ENCODE assay signal across 17 mouse cellular contexts in genomic region chr15:93974727-93975126, GRCm38 (mm10).
DNase-seq lines count a peak whose midpoint lies in the region; ATAC-seq and TF ChIP-seq lines count a peak whose summit lies in the region.
"Had no signal": no experiment of that assay in that cellular context is flagged by ENCODE, and none has a peak within 500 bp of the region (broad histone marks: within the 10 kb centered on the region; RNA-seq: fewer than 3 reads in every experiment).

No protein-coding gene starts in this region.

- H3K4me1 ChIP-seq in intestine, embryonic 15.5 days (replicated peaks), result no peaks in the 10 kb centered on the region
- no peaks in the 10 kb centered on the region for H3K4me1 ChIP-seq in intestine, postnatal 0 days (replicated peaks; ENCODE audit: control insufficient read depth, insufficient read depth, low read length)
- peaks cover 3% of the 10 kb centered on the region; the same call in 1 of the 2 replicates for H3K4me1 ChIP-seq in kidney, embryonic 15.5 days
- no peaks in the 10 kb centered on the region for H3K4me1 ChIP-seq in forebrain, embryonic 16.5 days (replicated peaks; ENCODE audit: control insufficient read depth, insufficient read depth, low read length)
- H3K4me1 ChIP-seq: liver, embryonic 13.5 days had no signal

- DNase-seq in large intestine, adult 2 months (ENCODE audit: low read depth, low spot score), result peak; percentile 13
- DNase-seq in cerebellum, adult 9-11 months, result no peak
- DNase-seq in lung, adult 18-20 months, result no peak
- DNase-seq: adrenal gland, adult 8-10 months; cerebellum, postnatal 14 days; forebrain, postnatal 0 days; heart, postnatal 10 days; liver, embryonic 13.5 days; retina, postnatal 1 day; right cerebral cortex, postnatal 4 days had no signal

- WGBS in intestine, embryonic 15.5 days, result 36% methylated on average over 7 of the region's 7 CpGs
- 23% methylated on average over 7 of the region's 7 CpGs for WGBS in intestine, postnatal 0 days
- 35% methylated on average over 7 of the region's 7 CpGs for WGBS in kidney, embryonic 15.5 days
- WGBS in large intestine, adult 2 months, result 29% methylated on average over 7 of the region's 7 CpGs
- 88% methylated on average over 7 of the region's 7 CpGs for whole genome bisulfite sequencing in forebrain, embryonic 16.5 days

- no peak overlapping the region for H3K4me3 ChIP-seq in intestine, embryonic 15.5 days (replicated peaks)
- no peak overlapping the region for H3K4me3 ChIP-seq in intestine, postnatal 0 days (ENCODE audit: low read depth, low read length)
- no peak overlapping the region for H3K4me3 ChIP-seq in kidney, embryonic 15.5 days (replicated peaks)
- H3K4me3 ChIP-seq in forebrain, embryonic 16.5 days (replicated peaks; ENCODE audit: low read length), result no peak overlapping the region
- H3K4me3 ChIP-seq: left cerebral cortex, adult 2 months; limb, embryonic 10.5 days; liver, embryonic 13.5 days had no signal

- no peak overlapping the region for H3K9ac ChIP-seq in intestine, embryonic 15.5 days
- no peak overlapping the region for H3K9ac ChIP-seq in intestine, postnatal 0 days (ENCODE audit: low read depth, low read length)
- H3K9ac ChIP-seq in kidney, embryonic 15.5 days, result no peak overlapping the region
- no peak overlapping the region for H3K9ac ChIP-seq in forebrain, embryonic 16.5 days (replicated peaks; ENCODE audit: low read depth, low read length)
- H3K9ac ChIP-seq: forebrain, postnatal 0 days; liver, embryonic 13.5 days had no signal

- no peaks in the 10 kb centered on the region for H3K36me3 ChIP-seq in intestine, embryonic 15.5 days
- H3K36me3 ChIP-seq in intestine, postnatal 0 days (ENCODE audit: control insufficient read depth, insufficient read depth), result no peaks in the 10 kb centered on the region
- no peaks in the 10 kb centered on the region for H3K36me3 ChIP-seq in kidney, embryonic 15.5 days
- H3K36me3 ChIP-seq in forebrain, embryonic 16.5 days (ENCODE audit: control insufficient read depth, insufficient read depth), result no peaks in the 10 kb centered on the region
- H3K36me3 ChIP-seq: limb, embryonic 10.5 days; liver, embryonic 13.5 days had no signal

- H3K4me2 ChIP-seq in intestine, embryonic 15.5 days (replicated peaks), result peak overlapping the region; percentile 33
- H3K4me2 ChIP-seq in intestine, postnatal 0 days (replicated peaks; ENCODE audit: low read depth), result peak overlapping the region; percentile 53
- H3K4me2 ChIP-seq in kidney, embryonic 15.5 days, result peak overlapping the region; percentile 30
- no peak overlapping the region for H3K4me2 ChIP-seq in forebrain, embryonic 16.5 days (ENCODE audit: low read length)
- H3K4me2 ChIP-seq: liver, embryonic 13.5 days; midbrain, embryonic 11.5 days had no signal

- H3K27ac ChIP-seq in intestine, embryonic 15.5 days, result no peak overlapping the region
- H3K27ac ChIP-seq in intestine, postnatal 0 days (ENCODE audit: low read depth, low read length), result no peak overlapping the region; the same call in 1 of the 2 replicates
- H3K27ac ChIP-seq in kidney, embryonic 15.5 days, result no peak overlapping the region
- no peak overlapping the region for H3K27ac ChIP-seq in forebrain, embryonic 16.5 days (ENCODE audit: low read length)
- H3K27ac ChIP-seq: left cerebral cortex, adult 2 months; limb, embryonic 10.5 days; liver, embryonic 13.5 days had no signal

- ATAC-seq in intestine, embryonic 15.5 days, result peak; percentile 86
- ATAC-seq in intestine, postnatal 0 days, result peak; percentile 68; the same call in 1 of the 2 replicates
- 0 out of 2 replicates have a peak, but pooled peaks have one; percentile 56 for ATAC-seq in kidney, embryonic 15.5 days (replicated peaks; ENCODE audit: low FRiP score)
- ATAC-seq in forebrain, embryonic 16.5 days, result no peak
- ATAC-seq: forebrain, postnatal 0 days had no signal

- TF ChIP-seq CTCF in intestine, postnatal 0 days (IDR thresholded peaks at IDR 0.05; ENCODE audit: low read depth), result no peak

- no peaks in the 10 kb centered on the region for H3K27me3 ChIP-seq in intestine, embryonic 15.5 days (replicated peaks)
- no peaks in the 10 kb centered on the region for H3K27me3 ChIP-seq in intestine, postnatal 0 days (replicated peaks; ENCODE audit: control insufficient read depth, insufficient read depth, low read length)
- H3K27me3 ChIP-seq in kidney, embryonic 15.5 days, result no peaks in the 10 kb centered on the region
- no peaks in the 10 kb centered on the region for H3K27me3 ChIP-seq in forebrain, embryonic 16.5 days (replicated peaks; ENCODE audit: control insufficient read depth, insufficient read depth, low read length)
- H3K27me3 ChIP-seq: liver, embryonic 13.5 days had no signal

- no peaks in the 10 kb centered on the region for H3K9me3 ChIP-seq in intestine, embryonic 15.5 days
- H3K9me3 ChIP-seq in intestine, postnatal 0 days (ENCODE audit: control insufficient read depth), result no peaks in the 10 kb centered on the region
- no peaks in the 10 kb centered on the region for H3K9me3 ChIP-seq in kidney, embryonic 15.5 days (replicated peaks)
- no peaks in the 10 kb centered on the region for H3K9me3 ChIP-seq in forebrain, embryonic 16.5 days (ENCODE audit: control insufficient read depth, low read length)
- H3K9me3 ChIP-seq: limb, embryonic 10.5 days; liver, embryonic 13.5 days had no signal
